Mouse (Mus musculus): Measurements from ENCODE around the gene Gpc1.

Gpc1 gene

DNA sequence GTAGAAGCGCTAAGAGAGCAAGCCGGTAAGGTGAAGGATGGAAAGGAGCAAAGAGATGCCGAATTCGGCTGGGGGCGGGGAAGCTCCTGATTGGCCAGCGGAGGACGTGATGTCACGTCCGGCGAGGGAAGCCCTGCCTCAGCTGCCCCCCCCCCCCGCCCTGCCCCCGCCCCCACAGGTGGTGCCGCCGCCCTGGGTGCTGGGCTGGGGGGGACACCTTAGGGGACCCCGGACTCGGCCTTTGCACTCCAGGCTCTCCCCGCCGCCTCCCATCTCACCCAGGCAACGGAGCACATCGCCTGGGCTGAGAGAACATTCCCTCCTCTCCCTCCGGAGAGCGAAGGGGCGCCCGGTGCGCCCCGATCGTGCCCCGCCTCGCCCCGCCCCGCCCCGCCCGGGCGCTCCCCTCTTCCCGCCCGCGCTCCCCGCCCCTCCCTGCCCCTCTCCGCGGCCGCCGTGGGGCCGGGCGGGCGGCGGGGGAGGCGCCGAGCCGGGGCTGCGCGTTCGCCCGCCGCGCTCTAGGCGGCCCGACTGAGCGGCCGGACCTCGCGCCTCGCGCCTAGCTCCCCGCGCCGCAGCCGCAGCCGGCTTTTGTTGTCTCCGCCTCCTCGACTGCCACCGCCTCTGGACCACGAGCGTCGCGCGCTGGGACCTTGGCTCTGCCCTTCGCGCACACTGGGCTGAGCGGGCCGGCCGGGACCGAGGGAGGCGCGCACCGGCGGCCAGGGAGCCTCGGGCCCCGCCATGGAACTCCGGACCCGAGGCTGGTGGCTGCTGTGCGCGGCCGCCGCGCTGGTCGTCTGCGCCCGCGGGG lies at the start of gene Gpc1:
Gene Gpc1, plus strand, starts transcription at position 458 of the 814 bp plus-strand sequence.
- DNase-seq (ENCODE audit: extremely low read depth, low read depth, low spot score): no peak

DNA sequence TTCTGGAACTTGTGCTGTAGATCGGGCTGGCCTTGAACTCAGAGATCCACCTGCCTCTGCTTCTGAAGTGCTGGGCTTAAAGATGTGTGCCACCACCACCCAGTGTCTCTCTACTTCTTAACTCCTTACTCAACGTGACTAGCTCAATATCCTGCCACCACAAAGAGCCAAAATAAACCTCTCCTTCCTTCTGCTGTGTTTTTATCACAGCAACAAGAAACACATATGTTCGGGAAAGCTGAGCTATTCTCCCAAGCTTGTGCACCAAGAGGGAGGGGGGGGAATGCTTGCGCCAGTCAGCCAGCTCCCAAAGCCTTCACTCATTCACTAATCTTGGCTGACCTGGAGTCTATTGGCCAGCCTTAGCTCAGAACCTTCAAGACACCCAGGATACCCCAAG lies 49.6 kb upstream of the Gpc1 start:
- DNase-seq (ENCODE audit: extremely low read depth, low read depth, low spot score): no peak

DNA sequence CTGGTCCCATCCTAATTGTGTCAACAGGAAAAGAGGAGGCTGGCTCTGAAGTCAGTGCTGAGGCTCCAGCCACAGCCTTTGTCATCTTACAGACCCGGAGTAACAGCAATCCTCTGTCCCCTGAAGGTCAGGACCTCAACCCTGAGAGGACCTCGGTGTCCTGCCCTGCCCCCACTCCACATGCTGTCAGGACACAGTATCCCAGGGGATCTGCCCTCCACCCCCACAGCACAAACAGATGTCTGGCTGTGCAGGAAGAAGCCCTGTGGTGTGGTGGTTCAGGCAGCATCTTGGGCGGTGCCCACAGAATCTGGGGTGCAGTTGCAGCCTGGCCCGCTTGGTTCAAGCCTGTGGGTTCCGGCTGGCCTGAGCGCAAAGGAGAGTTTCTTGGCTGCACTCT lies 48.9 kb upstream of the Gpc1 start:
- DNase-seq (ENCODE audit: extremely low read depth, low read depth, low spot score): no peak

GRCm38 (mm10) chr1:92787221-92787620 lies 44.2 kb upstream of the Gpc1 start:
- no peak for DNase-seq (ENCODE audit: extremely low read depth, low read depth, low spot score)

DNA sequence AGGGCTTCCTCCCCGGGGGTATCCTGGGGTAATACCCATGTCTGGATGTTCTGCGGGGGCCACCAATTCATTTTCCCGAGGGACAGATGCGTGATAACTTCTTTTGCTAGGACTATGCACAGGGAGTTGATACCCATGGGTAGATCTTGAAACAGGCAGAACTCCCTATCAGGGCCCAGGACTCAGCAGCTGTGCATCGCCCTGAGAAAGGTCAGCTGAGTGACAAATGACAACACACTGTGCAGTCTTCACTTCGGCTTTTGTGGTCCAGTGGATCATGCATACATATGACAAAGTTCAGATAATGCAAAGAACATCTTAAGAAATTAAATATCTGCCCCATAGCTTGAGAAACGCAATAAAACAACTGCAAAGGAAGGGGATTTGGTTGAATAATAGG lies 43.4 kb upstream of the Gpc1 start:
- no peak for DNase-seq (ENCODE audit: extremely low read depth, low read depth, low spot score)

DNA sequence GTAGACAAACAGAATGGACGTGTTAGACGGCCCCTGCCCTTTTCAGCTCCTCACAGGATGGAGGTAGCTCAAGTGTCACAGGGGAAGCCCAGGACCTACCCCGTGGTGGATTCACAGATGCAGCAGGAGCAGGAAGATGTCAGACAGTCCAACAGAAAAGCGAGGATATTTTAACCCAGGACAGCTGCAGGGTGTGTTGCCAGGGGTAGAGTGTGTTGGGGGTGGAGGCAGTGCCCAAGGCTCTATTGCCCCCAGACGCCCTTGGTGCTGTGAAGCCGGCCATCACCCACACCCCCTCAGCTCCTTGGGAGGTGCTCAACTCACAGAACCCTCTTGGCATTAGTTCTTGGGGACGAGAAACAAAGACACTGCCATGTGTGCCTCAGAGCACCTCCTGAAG lies 40.8 kb upstream of the Gpc1 start:
- no peak for DNase-seq (ENCODE audit: extremely low read depth, low read depth, low spot score)

DNA sequence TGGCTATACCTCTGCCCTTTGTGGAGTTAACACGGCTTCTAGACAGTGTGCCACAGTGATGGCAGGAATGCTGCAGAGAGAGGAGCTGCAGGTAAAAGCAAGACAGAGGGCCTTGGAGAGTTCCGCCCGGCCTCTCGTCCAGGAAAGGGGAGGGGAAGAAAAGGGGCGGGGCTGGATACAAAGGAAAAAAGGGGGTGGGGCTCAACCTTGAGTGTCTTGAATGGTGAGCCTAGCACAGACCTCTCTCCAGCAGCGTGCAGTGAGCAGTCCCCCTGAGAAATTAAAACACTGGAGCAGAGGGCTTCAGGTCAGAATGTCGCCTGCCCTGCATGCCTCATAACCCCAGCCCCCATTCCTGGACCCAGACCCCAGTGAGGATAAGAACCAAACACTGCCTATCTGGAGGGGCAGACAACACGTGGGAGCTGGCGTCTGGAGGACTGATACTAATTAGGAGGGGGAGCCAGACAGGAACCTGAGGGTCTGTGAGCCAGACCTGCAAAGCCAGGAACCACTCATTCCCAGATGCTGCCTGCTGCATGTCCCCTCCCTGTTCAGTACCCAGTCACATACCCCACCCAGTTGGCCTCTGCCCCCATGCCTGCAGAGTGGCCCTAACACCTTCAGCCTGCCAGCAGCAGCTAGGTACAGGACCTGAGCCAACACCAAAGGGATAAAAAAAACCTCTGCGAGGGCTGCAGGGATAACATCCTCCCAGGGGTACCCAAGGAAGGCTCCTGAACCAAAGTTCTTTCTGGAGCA lies 40.2 kb upstream of the Gpc1 start:
- no peak for DNase-seq (ENCODE audit: extremely low read depth, low read depth, low spot score)

- no peak for DNase-seq (ENCODE audit: extremely low read depth, low read depth, low spot score)
These were observed 37.7 kb upstream of the Gpc1 start for GRCm38 (mm10) chr1:92793781-92794180.

GRCm38 (mm10) chr1:92798425-92798824 lies 33.0 kb upstream of the Gpc1 start:
- DNase-seq (ENCODE audit: extremely low read depth, low read depth, low spot score): no peak

DNA sequence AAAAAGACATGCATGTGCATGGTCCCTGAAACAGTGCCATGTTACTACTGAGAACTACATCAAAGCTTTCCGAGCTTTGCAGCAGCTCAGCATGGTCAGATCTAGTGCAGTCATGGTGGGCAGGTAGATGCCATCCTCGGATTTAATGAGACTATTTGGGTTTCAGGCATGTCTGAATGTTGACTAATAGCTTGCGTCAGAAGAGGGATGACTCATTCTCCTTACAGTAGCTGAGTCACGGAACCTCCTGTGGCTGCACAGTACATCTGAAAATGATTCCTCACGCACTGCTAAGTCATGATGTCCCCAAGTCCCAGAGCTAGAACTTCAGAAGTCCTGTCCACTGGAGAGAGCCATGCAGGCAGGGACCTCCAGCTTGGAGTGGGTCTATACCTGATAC lies 31.8 kb upstream of the Gpc1 start:
- peak; percentile 16 for DNase-seq (ENCODE audit: extremely low read depth, low read depth, low spot score)

DNA sequence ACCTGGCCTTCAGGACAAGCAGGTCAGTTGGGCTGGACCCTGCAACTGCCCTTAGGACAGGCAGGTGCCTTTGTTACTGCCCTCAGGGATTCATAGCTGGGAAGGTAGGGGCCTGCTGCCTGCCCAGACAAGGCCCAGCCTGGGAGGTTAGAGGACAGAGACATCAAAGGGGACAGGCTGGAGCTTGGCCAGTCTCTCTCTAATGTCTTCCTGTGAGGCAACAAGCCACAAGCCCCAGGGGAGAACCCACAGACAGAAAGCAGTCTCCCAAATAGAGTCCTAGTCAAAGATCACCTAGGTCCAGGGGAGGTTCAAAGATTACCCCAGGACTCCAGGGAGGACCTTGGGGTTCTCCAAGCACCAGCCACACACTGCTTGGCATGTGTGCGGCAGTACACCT lies 29.1 kb upstream of the Gpc1 start:
- DNase-seq (ENCODE audit: extremely low read depth, low read depth, low spot score): no peak

- no peak for DNase-seq (ENCODE audit: extremely low read depth, low read depth, low spot score)
These were observed 28.1 kb upstream of the Gpc1 start for GRCm38 (mm10) chr1:92803376-92803775.

DNA sequence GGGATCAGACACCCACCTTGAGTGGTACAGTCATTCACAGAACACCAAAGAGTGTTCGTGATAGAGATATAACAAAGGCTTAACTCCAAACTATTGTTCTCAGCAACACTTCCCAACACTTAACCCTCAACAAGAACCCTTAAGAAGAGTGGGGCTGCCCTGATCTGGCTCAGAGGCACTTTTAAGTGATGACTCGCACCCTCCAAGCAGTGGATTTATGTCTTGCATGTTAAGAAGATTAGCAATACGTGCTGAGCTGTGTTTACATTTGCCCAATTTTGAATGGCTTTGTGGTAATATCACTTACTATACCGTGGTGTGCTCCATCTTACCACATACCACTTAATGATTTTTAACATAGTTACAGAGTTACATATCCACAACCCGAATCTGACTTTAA lies 26.3 kb upstream of the Gpc1 start:
- DNase-seq (ENCODE audit: extremely low read depth, low read depth, low spot score): no peak

GRCm38 (mm10) chr1:92805836-92806235 lies 25.6 kb upstream of the Gpc1 start:
- no peak for DNase-seq (ENCODE audit: extremely low read depth, low read depth, low spot score)

DNA sequence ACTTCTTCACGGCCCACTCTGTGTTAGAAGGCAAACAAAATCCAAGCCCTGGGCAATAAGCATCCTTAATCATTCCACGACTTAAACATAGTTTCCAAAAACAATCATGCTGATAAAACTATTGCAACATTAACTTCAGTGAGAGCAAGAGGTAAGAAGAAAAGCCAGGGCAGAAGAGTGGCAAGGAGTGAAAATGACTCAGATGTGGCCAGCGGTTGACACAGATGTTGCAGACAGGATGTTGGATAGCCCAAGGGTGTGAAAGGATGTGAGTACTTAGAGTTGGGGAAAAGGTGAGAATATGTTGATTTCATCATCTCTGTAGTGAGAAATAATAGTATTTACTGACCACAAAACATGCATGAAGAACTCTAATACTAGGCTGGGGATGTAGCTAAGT lies 24.7 kb upstream of the Gpc1 start:
- DNase-seq (ENCODE audit: extremely low read depth, low read depth, low spot score): no peak

GRCm38 (mm10) chr1:92809621-92810020 lies 21.8 kb upstream of the Gpc1 start:
- no peak for DNase-seq (ENCODE audit: extremely low read depth, low read depth, low spot score)

DNA sequence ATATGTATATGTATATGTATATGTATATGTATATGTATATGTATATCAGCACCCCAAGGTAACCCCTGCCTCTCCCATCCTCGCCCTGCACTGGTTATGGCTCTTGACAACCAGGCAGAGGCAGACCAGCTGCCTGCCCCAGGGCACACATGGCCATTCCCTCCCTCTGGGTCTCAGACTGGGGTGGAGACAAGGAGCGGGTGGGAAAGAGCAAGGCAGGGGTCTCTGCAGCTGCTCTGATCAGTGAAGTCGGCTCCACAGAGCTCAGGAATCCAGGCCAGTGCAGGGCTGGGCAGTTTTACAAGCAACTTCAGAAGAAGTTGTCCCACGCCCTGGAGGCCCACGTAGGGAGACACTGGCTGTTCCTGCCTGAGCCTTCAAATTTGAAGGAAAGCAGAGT lies 17.1 kb upstream of the Gpc1 start:
- no peak for DNase-seq (ENCODE audit: extremely low read depth, low read depth, low spot score)

GRCm38 (mm10) chr1:92815100-92815499 lies 16.3 kb upstream of the Gpc1 start:
- no peak for DNase-seq (ENCODE audit: extremely low read depth, low read depth, low spot score)

- no peak for DNase-seq (ENCODE audit: extremely low read depth, low read depth, low spot score)
These were observed 15.6 kb upstream of the Gpc1 start for GRCm38 (mm10) chr1:92815756-92816294.

- no peak for DNase-seq (ENCODE audit: extremely low read depth, low read depth, low spot score)
These were observed 738 bp upstream of the Gpc1 start for GRCm38 (mm10) chr1:92830626-92831187.
